ENCODE assay signal across 15 mouse cellular contexts in the genomic region with DNA sequence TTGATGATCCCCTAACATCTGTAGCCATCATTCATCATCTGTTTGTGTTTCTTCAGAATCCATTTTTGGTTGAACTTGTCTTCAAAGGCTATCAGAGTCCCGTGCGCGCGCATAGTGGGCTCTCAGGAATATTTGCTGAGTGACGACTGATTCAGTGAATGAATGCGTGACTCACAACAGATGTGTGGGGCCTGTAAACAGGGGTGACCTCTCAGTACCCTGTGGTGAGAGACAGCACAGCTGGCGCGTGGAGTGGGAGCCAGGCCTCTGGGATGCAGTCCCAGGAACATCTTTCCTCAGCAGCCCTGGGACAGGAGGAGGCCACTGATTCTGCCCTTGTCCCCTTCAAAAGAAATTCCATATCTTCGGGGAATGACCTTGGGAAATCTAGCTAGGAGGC. TPM values are rescaled to one million over a fixed set of nuclear protein-coding genes. Genes with fewer than 3 reads are reported as not detected.
DNase-seq lines count a peak whose midpoint lies in the region; ATAC-seq and TF ChIP-seq lines count a peak whose summit lies in the region.
"Had no signal": no experiment of that assay in that cellular context is flagged by ENCODE, and none has a peak within 500 bp of the region (broad histone marks: within the 10 kb centered on the region; RNA-seq: fewer than 3 reads in every experiment).

No protein-coding gene starts in this region.

- intact Hi-C loops in gastrocnemius, postnatal 14 days (cut with DNase I; ENCODE audit: low total_unique reads), result no loop called here

- TF ChIP-seq POLR2A in limb, embryonic 14.5 days (IDR thresholded peaks at IDR 0.05; ENCODE audit: borderline replicate concordance, extremely low read depth, insufficient read depth, insufficient read length), result no peak

- H3K9me3 ChIP-seq in limb, embryonic 14.5 days (ENCODE audit: control insufficient read depth, low read length), result no peaks in the 10 kb centered on the region
- no peaks in the 10 kb centered on the region for H3K9me3 ChIP-seq in limb, embryonic 10.5 days (replicated peaks)
- H3K9me3 ChIP-seq in stomach, postnatal 0 days (ENCODE audit: control insufficient read depth, low read length), result no peaks in the 10 kb centered on the region
- H3K9me3 ChIP-seq: forebrain, embryonic 10.5 days; hindbrain, embryonic 15.5 days; liver, embryonic 12.5 days; midbrain, embryonic 10.5 days; neural tube, embryonic 12.5 days had no signal

- H3K9ac ChIP-seq in limb, embryonic 14.5 days (ENCODE audit: low read depth, low read length, severe bottlenecking), result no peak overlapping the region
- no peak overlapping the region for H3K9ac ChIP-seq in stomach, postnatal 0 days (ENCODE audit: low read length)
- H3K9ac ChIP-seq: hindbrain, embryonic 15.5 days; liver, embryonic 12.5 days; neural tube, embryonic 12.5 days had no signal

- DNase-seq in limb, embryonic 14.5 days (ENCODE audit: low spot score), result no peak
- DNase-seq in limb, embryonic 10.5 days (ENCODE audit: low spot score), result no peak
- peak; percentile 60 for DNase-seq in gastrocnemius, postnatal 14 days
- DNase-seq in heart, postnatal 4 days, result peak; percentile 65
- no peak for DNase-seq in stomach, postnatal 0 days (ENCODE audit: low spot score)
- DNase-seq in right cerebral cortex, postnatal 36 days (ENCODE audit: low spot score in 2 of 2), result no peak
- DNase-seq in adrenal gland, adult (ENCODE audit: inconsistent age in 2 of 2, low spot score in 1 of 2), result no peak
- DNase-seq: cerebellum, adult 2 months; embryo, embryonic 11 days; thymus, postnatal 14 days had no signal

- H3K4me1 ChIP-seq in limb, embryonic 14.5 days (ENCODE audit: control insufficient read depth, insufficient read depth, low read length), result peaks cover 4% of the 10 kb centered on the region
- H3K4me1 ChIP-seq in limb, embryonic 10.5 days, result peaks cover 14% of the 10 kb centered on the region
- no peaks in the 10 kb centered on the region for H3K4me1 ChIP-seq in stomach, postnatal 0 days (replicated peaks; ENCODE audit: control insufficient read depth, insufficient read depth)

- 0 out of 2 replicates have a peak, but pooled peaks have one; percentile 35 for ATAC-seq in limb, embryonic 14.5 days (ENCODE audit: low FRiP score, low read depth)
- peak; percentile 27; the same call in 1 of the 2 replicates for ATAC-seq in stomach, postnatal 0 days (ENCODE audit: low FRiP score, low TSS enrichment)
- ATAC-seq: liver, embryonic 12.5 days had no signal

- TF ChIP-seq EP300 in stomach, postnatal 0 days (optimal IDR thresholded peaks at IDR 0.05), result no peak

- no peak overlapping the region for H3K4me2 ChIP-seq in limb, embryonic 14.5 days (replicated peaks; ENCODE audit: low read depth, low read length, severe bottlenecking)
- no peak overlapping the region for H3K4me2 ChIP-seq in stomach, postnatal 0 days (replicated peaks; ENCODE audit: low read depth)
- H3K4me2 ChIP-seq: hindbrain, embryonic 15.5 days; liver, embryonic 12.5 days; neural tube, embryonic 12.5 days had no signal

- no peak overlapping the region for H3K27ac ChIP-seq in limb, embryonic 14.5 days (replicated peaks; ENCODE audit: low read depth, low read length)
- no peak overlapping the region for H3K27ac ChIP-seq in limb, embryonic 10.5 days
- H3K27ac ChIP-seq in stomach, postnatal 0 days (replicated peaks), result no peak overlapping the region
- H3K27ac ChIP-seq: forebrain, embryonic 10.5 days; hindbrain, embryonic 15.5 days; liver, embryonic 12.5 days; midbrain, embryonic 10.5 days; neural tube, embryonic 12.5 days had no signal

- no peak overlapping the region for H3K4me3 ChIP-seq in limb, embryonic 14.5 days (replicated peaks; ENCODE audit: low read length)
- H3K4me3 ChIP-seq in limb, embryonic 10.5 days, result no peak overlapping the region
- no peak overlapping the region for H3K4me3 ChIP-seq in stomach, postnatal 0 days (ENCODE audit: low read depth, low read length)
- H3K4me3 ChIP-seq: forebrain, embryonic 10.5 days; hindbrain, embryonic 15.5 days; liver, embryonic 12.5 days; midbrain, embryonic 10.5 days; neural tube, embryonic 12.5 days had no signal

- H3K36me3 ChIP-seq in limb, embryonic 14.5 days (ENCODE audit: control insufficient read depth, insufficient read depth, low read length), result no peaks in the 10 kb centered on the region
- no peaks in the 10 kb centered on the region for H3K36me3 ChIP-seq in limb, embryonic 10.5 days
- H3K36me3 ChIP-seq in stomach, postnatal 0 days (ENCODE audit: control insufficient read depth, insufficient read depth, low read length), result no peaks in the 10 kb centered on the region
- H3K36me3 ChIP-seq: forebrain, embryonic 10.5 days; hindbrain, embryonic 15.5 days; liver, embryonic 12.5 days; midbrain, embryonic 10.5 days; neural tube, embryonic 12.5 days had no signal

- H3K27me3 ChIP-seq in limb, embryonic 14.5 days (ENCODE audit: control insufficient read depth, insufficient read depth, low read length), result no peaks in the 10 kb centered on the region
- no peaks in the 10 kb centered on the region for H3K27me3 ChIP-seq in limb, embryonic 10.5 days (ENCODE audit: low read depth, poor library complexity, severe bottlenecking)
- H3K27me3 ChIP-seq in stomach, postnatal 0 days (ENCODE audit: control insufficient read depth, insufficient read depth, low read length), result no peaks in the 10 kb centered on the region
- H3K27me3 ChIP-seq: hindbrain, embryonic 15.5 days; neural tube, embryonic 12.5 days had no signal

- TF ChIP-seq CTCF in stomach, postnatal 0 days (IDR thresholded peaks at IDR 0.05; ENCODE audit: low read depth), result no peak

- 72% methylated on average over 9 of the region's 9 CpGs for WGBS in limb, embryonic 14.5 days
- WGBS in limb, embryonic 10.5 days, result 81% methylated on average over 9 of the region's 9 CpGs
- WGBS in stomach, postnatal 0 days, result 47% methylated on average over 9 of the region's 9 CpGs

RNA-seq across cellular contexts. Expression of gene Nav1, which starts 16.3 kb away (rescaled TPM):
- polyA plus RNA-seq in limb, embryonic 14.5 days (2012; rRNA removed), result 26.8 and 31.8 TPM in 2 replicates
- 14.4 and 17.3 TPM in 2 replicates for polyA plus RNA-seq in limb, embryonic 14.5 days (2014; fragmentation: Nextera tagmentation; extraction: Ambion mirVana)
- 16.1 and 18.3 TPM in 2 replicates for polyA plus RNA-seq in limb, embryonic 10.5 days (2016; fragmentation: Nextera tagmentation; extraction: Ambion mirVana)
- total RNA-seq in gastrocnemius, postnatal 14 days (2021), result 10 to 100 TPM; 13.6 to 15.6 TPM
- 10 to 100 TPM; 53.9 to 54.8 TPM for total RNA-seq in heart, postnatal 4 days (2021)
- polyA plus RNA-seq in stomach, postnatal 0 days (2015; fragmentation: Nextera tagmentation; extraction: Ambion mirVana), result 3.7 and 3.9 TPM in 2 replicates

Comparison
In these comparisons a context has a peak if more than half of its experiments do, and no peak if none do; other contexts are left out.
1. DNase-seq: peak in gastrocnemius, postnatal 14 days (single experiment) and heart, postnatal 4 days (single experiment); none in limb, embryonic 14.5 days (single experiment), limb, embryonic 10.5 days (single experiment), stomach, postnatal 0 days (single experiment), right cerebral cortex, postnatal 36 days (0 of 2) and adrenal gland, adult (0 of 2).